Mouse (Mus musculus) hindbrain, embryonic 10.5 days (tissue): ENCODE data around the gene Fam216a. TPM values are rescaled to one million over a fixed set of nuclear protein-coding genes. Genes with fewer than 3 reads are reported as not detected.

Source experiments
- DNase-seq: peaks from one replicate; pipeline ENCODE4 v3.0.0-alpha.2; 2017; ENCODE audit warnings: low spot score
- H3K27ac ChIP-seq: fragments of 300-500 bp; sonication (generic); 2 replicates; pipeline ENCODE4 v1.5.1; 2016; ENCODE audit warnings: mild to moderate bottlenecking, moderate library complexity
- H3K27me3 ChIP-seq: fragments of 300-500 bp; sonication (generic); 2 replicates; pipeline ENCODE4 v1.6.1; 2016; ENCODE audit warnings: mild to moderate bottlenecking; ENCODE audit not compliant: poor library complexity, insufficient read depth, severe bottlenecking
- H3K36me3 ChIP-seq: fragments of 300-500 bp; sonication (generic); 2 replicates; pipeline ENCODE4 v1.6.1; 2016; ENCODE audit warnings: mild to moderate bottlenecking, moderate library complexity
- H3K4me1 ChIP-seq: fragments of 300-500 bp; sonication (generic); replicated peaks from 2 replicates; pipeline ENCODE4 v1.6.1; 2016; ENCODE audit warnings: mild to moderate bottlenecking
- H3K4me3 ChIP-seq: fragments of 300-500 bp; sonication (generic); 2 replicates; pipeline ENCODE4 v1.5.1; 2016; ENCODE audit warnings: mild to moderate bottlenecking, moderate library complexity
- H3K9me3 ChIP-seq: fragments of 300-500 bp; sonication (generic); 2 replicates; pipeline ENCODE4 v1.6.1; 2016; ENCODE audit warnings: mild to moderate bottlenecking, moderate library complexity
- WGBS: fragments of 180-500 bp; shearing (Covaris S2); methylation state at CpG from one replicate; pipeline ENCODE4 v1.1.7; 2016; 5-methylcytosine and 5-hydroxymethylcytosine counted together
- polyA plus RNA-seq: library from polyadenylated mRNA; unstranded; fragments of >200 nt; fragmentation: Nextera tagmentation; extraction: Ambion mirVana; gene quantifications from 2 replicates; pipeline ENCODE4 v1.2.1, GENCODE M21; 2016

The Fam216a gene
- polyA plus RNA-seq, 1 experiment from 2014 or later: 109 TPM

DNA sequence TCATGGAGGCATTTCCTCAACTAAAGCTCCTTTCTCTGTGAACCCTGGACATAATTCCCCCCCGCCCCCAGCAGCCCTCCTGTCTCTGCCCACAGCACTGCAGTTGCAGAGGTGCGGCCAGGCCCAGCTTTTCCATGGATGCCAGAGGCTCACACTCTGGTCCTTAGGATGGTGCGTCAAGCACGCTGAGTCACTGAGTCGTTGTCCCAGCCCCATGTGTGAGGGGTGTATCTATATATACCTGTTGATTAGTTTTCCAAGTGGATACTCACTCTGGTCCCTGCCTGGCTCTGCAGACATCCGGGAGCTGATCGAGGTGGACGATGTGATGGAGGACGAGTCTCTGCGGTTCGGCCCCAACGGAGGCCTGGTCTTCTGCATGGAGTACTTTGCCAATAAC, 6.0 kb upstream of the Fam216a start:
- DNase-seq: no peak
- no peaks in the 10 kb centered on the region for H3K27me3 ChIP-seq
- 97% methylated on average over 12 of the region's 12 CpGs for WGBS
- no peak overlapping the region for H3K4me3 ChIP-seq
- peaks cover 87% of the 10 kb centered on the region for H3K36me3 ChIP-seq
- no peak overlapping the region for H3K27ac ChIP-seq
- H3K4me1 ChIP-seq: peaks cover 9% of the 10 kb centered on the region
- H3K9me3 ChIP-seq: no peaks in the 10 kb centered on the region

DNA sequence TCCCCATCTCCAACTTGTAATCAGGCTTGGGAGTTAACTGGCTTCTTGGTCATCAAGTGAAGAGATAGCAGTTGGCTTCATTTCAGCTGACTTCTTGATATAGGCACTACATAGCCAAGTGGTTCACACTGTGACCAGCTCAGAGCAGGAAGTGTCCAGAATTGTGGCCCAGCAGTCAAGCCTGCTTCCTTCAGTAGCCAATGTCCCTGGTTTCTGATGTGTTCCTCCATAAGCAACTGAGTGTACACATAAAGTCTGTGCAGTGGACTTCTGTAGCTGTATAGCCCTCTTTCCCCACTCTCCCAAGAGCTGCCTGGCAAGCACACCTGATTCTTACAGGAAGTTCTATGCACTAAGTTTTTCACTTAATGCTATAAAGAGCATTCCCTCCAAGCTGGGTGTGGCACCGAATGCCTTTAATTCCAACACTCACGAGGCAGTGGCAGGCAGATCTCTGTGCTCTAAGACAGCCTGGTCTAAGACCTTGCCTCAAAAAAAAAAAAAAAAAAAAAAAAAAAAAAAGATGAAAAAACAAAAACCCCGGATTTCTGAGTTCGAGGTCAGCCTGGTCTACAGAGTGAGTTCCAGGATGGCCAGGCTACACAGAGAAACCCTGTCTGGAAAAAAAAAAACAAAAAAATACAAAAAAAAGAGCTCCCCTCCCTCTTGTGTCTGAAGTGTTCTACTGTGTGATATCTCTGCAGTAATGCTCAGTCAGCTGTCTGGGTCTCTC, 5.1 kb upstream of the Fam216a start:
- no peaks in the 10 kb centered on the region for H3K27me3 ChIP-seq
- H3K4me1 ChIP-seq: peaks cover 14% of the 10 kb centered on the region
- H3K4me3 ChIP-seq: no peak overlapping the region
- no peak for DNase-seq
- WGBS: 91% methylated on average over 4 of the region's 4 CpGs
- no peaks in the 10 kb centered on the region for H3K9me3 ChIP-seq
- no peak overlapping the region for H3K27ac ChIP-seq
- H3K36me3 ChIP-seq: peaks cover 79% of the 10 kb centered on the region

DNA sequence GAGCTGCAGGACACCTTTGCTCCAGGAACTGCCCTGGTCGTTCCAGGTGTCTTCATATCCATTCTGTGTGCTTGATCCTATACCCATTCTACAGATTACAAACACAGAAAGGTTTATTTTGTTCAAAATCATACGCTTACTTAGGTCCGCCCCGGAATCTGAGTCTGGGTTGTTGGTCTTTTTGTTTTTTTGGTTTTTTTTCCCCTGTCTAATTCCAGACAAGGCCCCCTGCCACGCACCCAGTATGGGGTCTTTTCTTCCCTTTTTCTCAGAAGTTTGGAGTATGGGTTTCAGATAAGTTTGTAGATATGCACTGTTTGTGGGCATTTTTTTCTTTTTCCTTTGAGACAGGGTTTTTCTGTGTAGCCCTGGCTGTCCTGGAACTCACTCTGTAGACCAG, 714 bp upstream of the Fam216a start:
- 7% methylated on average over 5 of the region's 5 CpGs for WGBS
- peaks cover 62% of the 10 kb centered on the region for H3K36me3 ChIP-seq
- peaks cover 27% of the 10 kb centered on the region for H3K4me1 ChIP-seq
- no peaks in the 10 kb centered on the region for H3K9me3 ChIP-seq
- peak overlapping the region; percentile 97 for H3K27ac ChIP-seq
- H3K27me3 ChIP-seq: no peaks in the 10 kb centered on the region
- DNase-seq: no peak
- H3K4me3 ChIP-seq: peak overlapping the region; percentile 89

DNA sequence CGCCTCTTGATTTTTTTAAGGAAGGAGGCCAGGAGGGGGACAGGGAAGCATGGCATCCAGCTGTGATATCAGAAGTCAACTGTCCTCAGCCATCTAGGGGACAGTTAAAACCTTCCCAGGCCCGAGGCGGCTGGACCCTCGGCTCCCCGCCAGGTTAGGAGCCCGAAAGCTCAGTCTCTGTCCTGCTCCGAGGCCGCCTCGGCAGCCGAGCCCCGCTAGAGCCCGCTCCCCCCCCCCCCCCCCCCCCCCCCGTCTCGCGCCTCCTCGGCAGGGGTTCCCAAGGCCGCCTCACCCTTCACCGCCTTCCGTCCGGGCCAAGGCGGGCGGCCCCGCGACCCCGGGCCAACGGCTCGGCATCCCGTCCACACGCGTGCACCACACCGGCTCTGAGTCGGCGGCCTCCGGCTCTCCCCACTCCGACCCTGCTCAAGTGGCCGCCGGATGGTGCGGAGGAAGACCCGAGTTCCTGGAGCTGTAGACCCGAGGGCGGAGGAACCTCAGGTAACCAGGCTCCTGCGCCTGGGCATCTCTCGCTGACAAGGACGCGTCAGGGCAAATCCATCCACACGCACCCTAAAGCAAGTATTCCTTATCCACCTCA, 473 bp downstream of the Fam216a start, which contains the start of gene Gpn3:
Gene Gpn3 (plus strand): TSS at position 286 of the 601 bp plus-strand sequence.
- Histone ChIP-seq H3K27ac (peak within 1 kb of the TSS; percentile 97), H3K4me1 (peaks cover 27% of the 10 kb centered on the region), H3K36me3 (peaks cover 65% of the 10 kb centered on the region), H3K27me3 (no peaks in the 10 kb centered on the region), H3K4me3 (peak within 1 kb of the TSS; percentile 89), H3K9me3 (no peaks in the 10 kb centered on the region)
- WGBS: 1% methylated on average over 42 of the region's 46 CpGs
- no peak for DNase-seq

DNA sequence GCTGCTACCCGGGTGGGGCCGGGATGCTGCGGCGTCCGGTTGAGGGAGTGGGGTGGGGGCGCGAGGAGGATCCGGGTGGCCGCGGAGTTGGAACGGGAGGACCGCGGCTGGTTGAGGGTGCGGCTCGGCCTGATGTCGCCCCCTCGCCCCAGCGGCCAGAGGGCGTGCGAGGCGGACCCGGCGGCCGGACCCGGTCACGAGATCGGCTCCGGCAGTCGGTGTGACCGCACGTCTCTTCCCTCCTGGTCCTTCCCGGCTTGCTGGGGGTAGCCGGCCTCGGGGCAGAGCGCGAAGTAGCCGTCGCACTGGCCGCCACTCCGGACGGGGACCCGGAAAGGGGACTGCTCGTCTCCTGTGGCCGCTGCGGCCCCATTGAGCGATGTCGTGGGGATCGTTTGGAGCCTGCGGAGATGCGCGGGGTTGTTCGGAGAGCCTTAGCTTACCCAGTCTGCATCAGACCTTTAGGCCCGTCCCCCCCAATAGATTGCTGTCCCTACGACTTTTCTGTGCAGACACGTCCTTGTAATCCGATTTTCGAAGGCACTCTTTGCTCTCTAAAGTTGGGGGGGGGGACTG, 17.6 kb downstream of the Fam216a start:
- H3K27me3 ChIP-seq: no peaks in the 10 kb centered on the region
- no peaks in the 10 kb centered on the region for H3K9me3 ChIP-seq
- H3K4me1 ChIP-seq: peaks cover 17% of the 10 kb centered on the region
- WGBS: 0% methylated on average over 55 of the region's 57 CpGs
- H3K4me3 ChIP-seq: peak overlapping the region; percentile 99
- DNase-seq: no peak
- H3K36me3 ChIP-seq: peaks cover 15% of the 10 kb centered on the region
- peak overlapping the region; percentile 91 for H3K27ac ChIP-seq

DNA sequence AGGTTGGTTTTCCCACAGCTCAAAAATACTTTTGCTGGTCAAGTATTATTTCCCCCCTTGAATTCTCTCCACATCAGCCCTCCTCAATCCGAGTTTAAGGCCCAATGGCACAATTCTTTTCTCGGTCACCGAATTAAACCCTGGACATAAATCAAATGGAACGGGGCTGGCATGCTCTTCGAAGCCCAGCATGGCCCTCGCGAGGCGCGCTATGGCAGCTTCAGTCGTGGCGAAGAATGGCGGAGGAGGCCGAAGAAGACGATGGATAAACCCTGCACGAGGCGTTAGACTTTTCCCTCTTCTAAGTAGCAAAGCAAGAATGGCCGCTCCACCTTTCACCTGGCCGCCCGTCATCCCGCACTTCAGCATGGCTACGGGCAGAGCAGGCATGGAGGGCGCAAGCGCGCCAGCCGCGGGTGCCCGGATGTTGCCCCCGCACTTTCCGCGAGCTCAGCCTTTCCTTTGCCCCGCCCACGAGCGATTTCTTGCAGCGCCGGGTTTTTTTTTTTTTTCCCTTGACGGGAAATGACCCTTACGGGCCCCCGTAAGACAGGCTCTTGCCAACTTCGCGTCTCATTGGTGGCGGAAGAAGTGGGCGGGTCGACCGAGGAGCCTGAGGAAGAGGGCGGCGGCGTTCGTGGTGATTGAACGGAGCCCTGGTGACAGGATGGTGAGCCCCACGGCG, 18.2 kb downstream of the Fam216a start, which contains the start of the genes Rad9b and Vps29:
Gene Rad9b (minus strand): TSS at position 427 of the 685 bp plus-strand sequence.
Gene Vps29 (plus strand): TSS at position 563 of the 685 bp plus-strand sequence.
- peaks cover 9% of the 10 kb centered on the region for H3K36me3 ChIP-seq
- peak within 1 kb of the TSS; percentile 91 for H3K27ac ChIP-seq
- H3K4me3 ChIP-seq: peak within 1 kb of the TSS; percentile 99
- H3K9me3 ChIP-seq: no peaks in the 10 kb centered on the region
- H3K4me1 ChIP-seq: peaks cover 17% of the 10 kb centered on the region
- peak; percentile 99 for DNase-seq
- H3K27me3 ChIP-seq: no peaks in the 10 kb centered on the region
- WGBS: 3% methylated on average over 51 of the region's 51 CpGs

DNA sequence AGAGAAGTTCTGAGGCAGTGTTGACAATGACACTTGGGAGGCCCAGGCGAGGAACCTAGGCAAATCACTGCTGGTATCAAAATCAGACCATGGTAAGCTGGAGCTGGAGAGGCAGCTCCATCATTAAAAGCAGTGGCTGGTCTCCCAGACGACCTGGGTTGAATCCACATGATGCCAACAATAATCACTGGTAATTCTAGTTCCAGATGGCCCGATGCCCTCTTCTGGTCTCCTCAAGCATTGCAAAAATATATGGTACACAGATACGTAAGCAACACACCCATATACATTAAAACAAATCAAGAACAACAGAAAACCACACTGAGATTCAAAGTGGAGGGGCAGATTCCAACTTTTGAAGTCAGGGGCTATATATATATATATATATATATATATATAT, 26.4 kb downstream of the Fam216a start:
- no peak for DNase-seq
- Histone ChIP-seq H3K27ac (no peak overlapping the region), H3K4me1 (no peaks in the 10 kb centered on the region), H3K9me3 (peaks cover 6% of the 10 kb centered on the region; the same call in 1 of the 2 replicates), H3K27me3 (no peaks in the 10 kb centered on the region), H3K36me3 (no peaks in the 10 kb centered on the region), H3K4me3 (no peak overlapping the region)
- WGBS: 75% methylated on average over 4 of the region's 4 CpGs

DNA sequence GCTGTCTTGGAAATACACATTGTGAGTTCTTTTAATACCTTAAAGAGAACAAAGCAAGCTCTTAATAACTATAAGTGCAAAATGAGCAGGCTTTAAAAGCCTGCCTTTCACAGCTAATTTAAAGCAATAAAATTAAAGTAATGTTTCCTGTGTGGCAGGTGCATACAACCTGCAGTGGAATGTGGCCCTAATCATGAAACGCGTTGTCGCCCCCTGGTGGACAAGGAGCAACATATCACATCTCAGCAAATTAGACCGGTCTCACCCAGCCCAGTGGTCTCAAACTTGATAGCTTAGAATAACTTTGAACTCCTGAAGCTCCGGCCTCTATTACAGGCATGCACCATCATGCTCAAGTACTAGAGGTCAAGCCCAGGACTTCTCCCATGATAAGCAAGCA, 27.9 kb downstream of the Fam216a start:
- DNase-seq: peak; percentile 70
- no peaks in the 10 kb centered on the region for H3K27me3 ChIP-seq
- H3K36me3 ChIP-seq: no peaks in the 10 kb centered on the region
- peaks cover 6% of the 10 kb centered on the region; the same call in 1 of the 2 replicates for H3K9me3 ChIP-seq
- H3K4me1 ChIP-seq: no peaks in the 10 kb centered on the region
- no peak overlapping the region for H3K27ac ChIP-seq
- H3K4me3 ChIP-seq: no peak overlapping the region
- WGBS: 12% methylated on average over 5 of the region's 5 CpGs

DNA sequence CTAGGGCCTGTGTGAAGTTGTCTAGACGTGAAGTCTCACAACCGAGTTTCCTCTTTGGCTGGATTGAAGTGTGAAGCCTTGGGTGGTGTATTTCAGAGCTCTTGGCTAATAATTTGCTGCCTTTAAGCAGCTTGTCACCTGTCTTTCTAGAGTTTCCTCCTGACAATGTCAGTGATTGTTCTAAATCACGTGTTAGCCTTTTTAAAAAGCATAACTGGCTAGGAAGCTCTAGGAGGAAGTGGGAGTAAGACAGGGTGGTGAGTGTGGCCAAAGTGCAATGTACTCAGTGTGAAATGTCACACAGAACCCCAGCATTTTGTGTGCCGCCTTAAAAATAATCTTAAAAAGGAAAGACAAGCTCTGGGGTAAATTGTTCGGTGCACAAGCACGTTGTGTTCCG, 28.4 kb downstream of the Fam216a start:
- Histone ChIP-seq H3K27ac (no peak overlapping the region), H3K4me1 (no peaks in the 10 kb centered on the region), H3K4me3 (no peak overlapping the region), H3K9me3 (peaks cover 6% of the 10 kb centered on the region; the same call in 1 of the 2 replicates), H3K27me3 (no peaks in the 10 kb centered on the region), H3K36me3 (no peaks in the 10 kb centered on the region)
- no peak for DNase-seq
- 64% methylated on average over 7 of the region's 7 CpGs for whole genome bisulfite sequencing

DNA sequence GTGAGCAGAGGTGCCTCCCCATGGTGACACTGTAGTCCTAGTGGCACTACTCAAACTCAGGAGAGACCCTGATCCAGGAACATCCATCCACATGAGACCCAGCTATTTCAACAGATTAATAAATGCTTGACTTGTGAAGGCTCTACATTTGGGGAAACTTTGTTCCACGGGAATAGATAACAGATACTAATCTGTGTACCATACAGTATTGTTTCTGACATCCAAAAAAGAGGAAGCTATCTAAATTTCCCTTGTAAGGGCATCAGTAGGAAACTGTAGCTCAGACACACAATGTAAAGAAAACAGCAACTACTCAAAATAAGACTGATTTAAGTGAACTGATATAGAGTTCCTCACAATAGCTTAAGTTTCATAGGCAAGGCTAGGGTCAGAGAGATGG, 29.3 kb downstream of the Fam216a start:
- no peak for DNase-seq
- no peak overlapping the region for H3K4me3 ChIP-seq
- H3K4me1 ChIP-seq: no peaks in the 10 kb centered on the region
- WGBS: 86% methylated on average over 1 of the region's 1 CpGs
- H3K36me3 ChIP-seq: no peaks in the 10 kb centered on the region
- H3K9me3 ChIP-seq: peaks cover 6% of the 10 kb centered on the region; the same call in 1 of the 2 replicates
- no peak overlapping the region for H3K27ac ChIP-seq
- no peaks in the 10 kb centered on the region for H3K27me3 ChIP-seq

DNA sequence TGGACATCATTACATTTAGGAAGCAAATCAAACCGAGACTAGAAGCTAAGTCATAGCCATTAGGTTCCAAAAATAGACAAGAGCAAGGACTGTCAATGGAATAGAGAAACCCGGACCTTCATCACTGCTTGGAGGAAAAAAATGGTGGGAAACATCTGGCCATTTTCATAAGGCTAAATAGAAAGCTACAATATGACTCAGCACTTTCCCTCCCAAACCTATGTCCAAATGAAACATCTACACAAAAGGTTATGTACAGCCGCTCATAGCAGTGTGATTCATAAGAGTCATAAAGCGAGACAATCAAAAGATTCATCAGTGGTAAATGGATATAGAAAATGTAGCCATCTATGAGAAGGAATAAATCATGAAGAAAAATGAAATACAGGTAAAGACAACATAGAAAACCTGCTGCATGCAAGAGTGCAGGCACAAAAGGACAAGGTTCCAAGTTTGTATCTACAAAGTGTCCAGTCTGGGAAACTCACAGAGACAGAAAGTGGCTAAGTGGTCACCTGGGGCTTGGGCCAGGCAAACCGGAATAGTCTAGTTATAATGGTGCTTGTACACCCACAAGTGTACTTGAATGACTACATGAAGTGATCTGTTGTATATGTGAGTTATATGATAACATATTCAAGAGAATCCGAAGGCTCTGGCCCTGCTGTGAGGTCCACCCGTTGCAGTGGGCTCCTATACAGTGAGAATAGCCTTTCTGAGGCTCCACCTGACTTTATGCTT, 35.4 kb downstream of the Fam216a start:
- H3K9me3 ChIP-seq: no peaks in the 10 kb centered on the region
- no peaks in the 10 kb centered on the region for H3K4me1 ChIP-seq
- no peak overlapping the region for H3K27ac ChIP-seq
- H3K4me3 ChIP-seq: no peak overlapping the region
- 92% methylated on average over 7 of the region's 7 CpGs for WGBS
- H3K36me3 ChIP-seq: no peaks in the 10 kb centered on the region
- no peak for DNase-seq
- H3K27me3 ChIP-seq: no peaks in the 10 kb centered on the region

DNA sequence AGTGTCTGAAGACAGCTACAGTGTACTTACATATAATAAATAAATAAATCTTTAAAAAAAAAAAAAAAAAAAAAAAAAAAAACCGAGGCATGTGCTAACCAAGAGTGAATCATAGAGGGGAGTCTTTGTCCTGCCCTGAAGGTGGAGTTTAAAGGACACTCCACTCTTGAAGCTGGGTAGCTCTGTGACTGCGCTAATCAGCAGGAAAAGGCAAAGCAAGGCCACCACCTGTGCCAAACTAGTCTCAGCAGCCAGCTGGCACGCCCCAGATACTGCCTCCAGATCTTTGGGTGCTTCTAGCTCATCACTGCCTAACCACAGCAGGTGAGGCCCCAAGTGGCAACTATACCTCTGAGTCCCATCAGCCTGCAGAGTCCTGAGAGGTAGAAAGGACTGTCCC, 37.5 kb downstream of the Fam216a start:
- WGBS: 75% methylated on average over 3 of the region's 3 CpGs
- Histone ChIP-seq H3K9me3 (no peaks in the 10 kb centered on the region), H3K4me3 (no peak overlapping the region)

More for the DNA sequence above, 37.5 kb downstream of the Fam216a start:
- H3K27me3 ChIP-seq: no peaks in the 10 kb centered on the region
- H3K27ac ChIP-seq: no peak overlapping the region
- DNase-seq: no peak
- H3K36me3 ChIP-seq: no peaks in the 10 kb centered on the region
- no peaks in the 10 kb centered on the region for H3K4me1 ChIP-seq
